Mouse (Mus musculus) lung, embryonic 14.5 days (tissue): ENCODE results near the gene Hoxd3. TPM values are rescaled to one million over a fixed set of nuclear protein-coding genes. Genes with fewer than 3 reads are reported as not detected.

Experiments
- ATAC-seq: fragments of 200-750 bp; cut with Nextera tagmentation; 2 replicates; pipeline ENCODE4 v1.8.0; 2017; ENCODE audit warnings: mild to moderate bottlenecking, moderate TSS enrichment, moderate library complexity; ENCODE audit not compliant: insufficient read depth
- DNase-seq: peaks from one replicate; pipeline ENCODE4 v3.0.0-alpha.2; 2015
- H3K27ac ChIP-seq: fragments of 300-500 bp; sonication (generic); 2 replicates; pipeline ENCODE4 v1.5.1; 2014; ENCODE audit warnings: low read depth, mild to moderate bottlenecking, moderate library complexity
- H3K27me3 ChIP-seq: fragments of 300-500 bp; sonication (generic); 2 replicates; pipeline ENCODE4 v1.6.1; 2014; ENCODE audit warnings: low read length, control low read depth; ENCODE audit not compliant: insufficient read depth
- H3K36me3 ChIP-seq: fragments of 300-500 bp; sonication (generic); 2 replicates; pipeline ENCODE4 v1.6.1; 2014; ENCODE audit warnings: control low read depth; ENCODE audit not compliant: insufficient read depth
- H3K4me1 ChIP-seq: fragments of 300-500 bp; sonication (generic); 2 replicates; pipeline ENCODE4 v1.6.1; 2014; ENCODE audit warnings: antibody characterized with exemption, control low read depth; ENCODE audit not compliant: insufficient read depth
- H3K4me2 ChIP-seq: fragments of 300-500 bp; sonication (generic); 2 replicates; pipeline ENCODE4 v1.6.1; 2014; ENCODE audit warnings: mild to moderate bottlenecking
- H3K4me3 ChIP-seq: fragments of 300-500 bp; sonication (generic); 2 replicates; pipeline ENCODE4 v1.5.1; 2014; ENCODE audit warnings: low read depth, low read length
- H3K9ac ChIP-seq: fragments of 300-500 bp; sonication (generic); 2 replicates; pipeline ENCODE4 v1.6.1; 2014
- H3K9me3 ChIP-seq: fragments of 300-500 bp; sonication (generic); 2 replicates; pipeline ENCODE4 v1.6.1; 2016; ENCODE audit warnings: low read depth, low read length, control low read depth
- CTCF ChIP-seq: IDR thresholded peaks from 2 replicates; pipeline ENCODE4 v1.5.1; 2016; ENCODE audit warnings: antibody characterized with exemption, low read depth
- WGBS: fragments of 180-500 bp; shearing (Covaris S2); extraction: QIAGEN DNeasy Blood & Tissue Kit; methylation state at CpG from one replicate; pipeline ENCODE4 v1.1.7; 2014; 5-methylcytosine and 5-hydroxymethylcytosine counted together
- polyA plus RNA-seq: library from polyadenylated mRNA; unstranded; fragments of >200 nt; fragmentation: Nextera tagmentation; extraction: Ambion mirVana; gene quantifications from 2 replicates; pipeline ENCODE4 v1.2.1, GENCODE M21; 2014

Hoxd3 gene
- polyA plus RNA-seq, 1 experiment from 2014 or later, result not detected

GRCm38 (mm10) chr2:74720955-74721491 is 9.3 kb downstream of the Hoxd3 start:
- Histone ChIP-seq H3K4me1 (no peaks in the 10 kb centered on the region), H3K9ac (no peak overlapping the region), H3K4me3 (no peak overlapping the region), H3K27me3 (peaks cover 96% of the 10 kb centered on the region), H3K9me3 (no peaks in the 10 kb centered on the region), H3K4me2 (no peak overlapping the region), H3K27ac (no peak overlapping the region), H3K36me3 (no peaks in the 10 kb centered on the region)
- ATAC-seq (no peak), DNase-seq (no peak)
- no peak for TF ChIP-seq CTCF
- 13% methylated on average over 5 of the region's 5 CpGs for WGBS

GRCm38 (mm10) chr2:74721882-74722281 is 10.2 kb downstream of the Hoxd3 start:
- Histone ChIP-seq H3K27ac (no peak overlapping the region), H3K27me3 (peaks cover 96% of the 10 kb centered on the region), H3K4me3 (no peak overlapping the region), H3K9me3 (no peaks in the 10 kb centered on the region), H3K9ac (no peak overlapping the region), H3K4me2 (no peak overlapping the region), H3K4me1 (no peaks in the 10 kb centered on the region), H3K36me3 (no peaks in the 10 kb centered on the region)
- TF ChIP-seq CTCF, result no peak
- ATAC-seq, result no peak
- DNase-seq, result no peak
- WGBS, result 12% methylated on average over 6 of the region's 6 CpGs

- Histone ChIP-seq H3K27ac (no peak overlapping the region), H3K4me1 (no peaks in the 10 kb centered on the region), H3K9me3 (no peaks in the 10 kb centered on the region), H3K9ac (no peak overlapping the region), H3K4me2 (no peak overlapping the region), H3K4me3 (no peak overlapping the region), H3K27me3 (peaks cover 96% of the 10 kb centered on the region), H3K36me3 (no peaks in the 10 kb centered on the region)
- WGBS, result 10% methylated on average over 8 of the region's 8 CpGs
- DNase-seq (no peak), ATAC-seq (no peak)
- TF ChIP-seq CTCF, result no peak
Observed at GRCm38 (mm10) chr2:74722949-74723348, 11.2 kb downstream of the Hoxd3 start.

GRCm38 (mm10) chr2:74724244-74725015 is 12.7 kb downstream of the Hoxd3 start:
- ATAC-seq, result no peak

GRCm38 (mm10) chr2:74725171-74725570 is 13.4 kb downstream of the Hoxd3 start:
- no peak for TF ChIP-seq CTCF
- Histone ChIP-seq H3K4me1 (no peaks in the 10 kb centered on the region), H3K36me3 (no peaks in the 10 kb centered on the region), H3K27ac (no peak overlapping the region), H3K4me3 (no peak overlapping the region), H3K9ac (no peak overlapping the region), H3K9me3 (no peaks in the 10 kb centered on the region), H3K4me2 (no peak overlapping the region), H3K27me3 (peaks cover 99% of the 10 kb centered on the region)
- DNase-seq (no peak), ATAC-seq (no peak)
- WGBS, result 5% methylated on average over 17 of the region's 17 CpGs

More at GRCm38 (mm10) chr2:74724244-74725015, 12.7 kb downstream of the Hoxd3 start:
- no peak overlapping the region for H3K4me2 ChIP-seq
- H3K36me3 ChIP-seq, result no peaks in the 10 kb centered on the region
- H3K27me3 ChIP-seq, result peaks cover 100% of the 10 kb centered on the region
- 24% methylated on average over 7 of the region's 7 CpGs for WGBS
- no peaks in the 10 kb centered on the region for H3K9me3 ChIP-seq
- DNase-seq, result peak; percentile 65
- no peaks in the 10 kb centered on the region for H3K4me1 ChIP-seq
- TF ChIP-seq CTCF, result no peak
- H3K27ac ChIP-seq, result no peak overlapping the region
- H3K9ac ChIP-seq, result no peak overlapping the region
- H3K4me3 ChIP-seq, result no peak overlapping the region

- H3K9ac ChIP-seq, result no peak within 1 kb of the TSS
- no peaks in the 10 kb centered on the region for H3K36me3 ChIP-seq
- WGBS, result 9% methylated on average over 5 of the region's 5 CpGs
Observed at GRCm38 (mm10) chr2:74726551-74726950, 14.8 kb downstream of the Hoxd3 start, which contains the start of gene Gm28230. TSS of gene Gm28230 (plus strand) at chr2:74726728.

GRCm38 (mm10) chr2:74726973-74727639 is 15.4 kb downstream of the Hoxd3 start:
- no peak overlapping the region for H3K27ac ChIP-seq
- 2% methylated on average over 43 of the region's 43 CpGs for WGBS

More at GRCm38 (mm10) chr2:74726551-74726950, 14.8 kb downstream of the Hoxd3 start, which contains the start of gene Gm28230:
- H3K4me2 ChIP-seq, result peak within 1 kb of the TSS; percentile 34
- H3K4me1 ChIP-seq, result no peaks in the 10 kb centered on the region
- no peaks in the 10 kb centered on the region for H3K9me3 ChIP-seq
- H3K27me3 ChIP-seq, result peaks cover 99% of the 10 kb centered on the region
- peak within 1 kb of the TSS; percentile 21 for H3K4me3 ChIP-seq
- no peak for TF ChIP-seq CTCF
- H3K27ac ChIP-seq, result no peak within 1 kb of the TSS
- ATAC-seq (no peak), DNase-seq (no peak)

More at GRCm38 (mm10) chr2:74726973-74727639, 15.4 kb downstream of the Hoxd3 start:
- Histone ChIP-seq H3K4me3 (peak overlapping the region; percentile 21), H3K27me3 (peaks cover 99% of the 10 kb centered on the region), H3K4me2 (peak overlapping the region; percentile 34), H3K9me3 (no peaks in the 10 kb centered on the region), H3K4me1 (no peaks in the 10 kb centered on the region), H3K36me3 (no peaks in the 10 kb centered on the region), H3K9ac (no peak overlapping the region)
- TF ChIP-seq CTCF, result no peak
- ATAC-seq (no peak), DNase-seq (no peak)
